Comparison of ENCODE assay signal across 17 mouse cellular contexts in genomic region chr8:108888924-108889323, GRCm38 (mm10).
DNase-seq lines count a peak whose midpoint lies in the region; ATAC-seq lines count a peak whose summit lies in the region.
"Had no signal": no experiment of that assay in that cellular context is flagged by ENCODE, and none has a peak within 500 bp of the region (broad histone marks: within the 10 kb centered on the region; RNA-seq: fewer than 3 reads in every experiment).

No protein-coding gene starts in this region.

- ATAC-seq in forebrain, embryonic 12.5 days (ENCODE audit: low FRiP score) = no peak
- ATAC-seq in forebrain, embryonic 11.5 days (replicated peaks; ENCODE audit: low FRiP score) = no peak
- ATAC-seq in kidney, embryonic 16.5 days (ENCODE audit: low FRiP score, low TSS enrichment) = no peak
- ATAC-seq in midbrain, embryonic 12.5 days (ENCODE audit: low FRiP score, low read depth) = no peak
- no peak for ATAC-seq in neural tube, embryonic 14.5 days (ENCODE audit: low read depth)
- ATAC-seq in megakaryocyte, adult 5-6 weeks (ENCODE audit: poor library complexity, severe bottlenecking) = no peak
- ATAC-seq: CD4-positive, CD25-positive, alpha-beta regulatory T cell, adult 4 months; Patski had no signal

- H3K27me3 ChIP-seq in forebrain, embryonic 12.5 days = peaks cover 38% of the 10 kb centered on the region
- peaks cover 3% of the 10 kb centered on the region; the same call in 1 of the 2 replicates for H3K27me3 ChIP-seq in forebrain, embryonic 11.5 days (ENCODE audit: control insufficient read depth, insufficient read depth, low read length)
- no peaks in the 10 kb centered on the region for H3K27me3 ChIP-seq in kidney, embryonic 16.5 days (ENCODE audit: insufficient read depth, low read length)
- peaks cover 7% of the 10 kb centered on the region for H3K27me3 ChIP-seq in midbrain, embryonic 12.5 days
- no peaks in the 10 kb centered on the region for H3K27me3 ChIP-seq in neural tube, embryonic 14.5 days (ENCODE audit: control insufficient read depth, insufficient read depth, low read length)
- H3K27me3 ChIP-seq: Patski had no signal

- peaks cover 59% of the 10 kb centered on the region for H3K4me1 ChIP-seq in forebrain, embryonic 12.5 days
- peaks cover 21% of the 10 kb centered on the region; the same call in 1 of the 2 replicates for H3K4me1 ChIP-seq in forebrain, embryonic 11.5 days (replicated peaks; ENCODE audit: control insufficient read depth, insufficient read depth, low read length)
- H3K4me1 ChIP-seq in kidney, embryonic 16.5 days (ENCODE audit: insufficient read depth, low read length) = peaks cover 39% of the 10 kb centered on the region
- H3K4me1 ChIP-seq in midbrain, embryonic 12.5 days = peaks cover 57% of the 10 kb centered on the region
- H3K4me1 ChIP-seq in neural tube, embryonic 14.5 days (ENCODE audit: control insufficient read depth, insufficient read depth, low read length) = peaks cover 43% of the 10 kb centered on the region

- H3K4me3 ChIP-seq in forebrain, embryonic 12.5 days (replicated peaks) = no peak overlapping the region
- no peak overlapping the region for H3K4me3 ChIP-seq in forebrain, embryonic 11.5 days (ENCODE audit: low read depth, low read length)
- no peak overlapping the region for H3K4me3 ChIP-seq in kidney, embryonic 16.5 days (ENCODE audit: low read length)
- no peak overlapping the region for H3K4me3 ChIP-seq in midbrain, embryonic 12.5 days
- H3K4me3 ChIP-seq in neural tube, embryonic 14.5 days (ENCODE audit: low read depth, low read length) = no peak overlapping the region
- H3K4me3 ChIP-seq: layer of hippocampus, adult 2 months had no signal

- no peak for DNase-seq in forebrain, embryonic 11.5 days (ENCODE audit: low spot score)
- no peak for DNase-seq in kidney, adult 11 months
- DNase-seq in adrenal gland, postnatal 10 days = no peak
- DNase-seq: cerebellum, adult 2 months; cerebellum, postnatal 36 days; kidney, adult 2 months; kidney, postnatal 14 days; lung, adult 18-20 months; right cerebral cortex, adult 18-20 months had no signal

- no peaks in the 10 kb centered on the region for H3K36me3 ChIP-seq in forebrain, embryonic 12.5 days (replicated peaks)
- no peaks in the 10 kb centered on the region for H3K36me3 ChIP-seq in forebrain, embryonic 11.5 days (ENCODE audit: control insufficient read depth, insufficient read depth, low read length)
- no peaks in the 10 kb centered on the region for H3K36me3 ChIP-seq in kidney, embryonic 16.5 days (ENCODE audit: insufficient read depth, low read length)
- no peaks in the 10 kb centered on the region for H3K36me3 ChIP-seq in midbrain, embryonic 12.5 days
- no peaks in the 10 kb centered on the region for H3K36me3 ChIP-seq in neural tube, embryonic 14.5 days (ENCODE audit: control insufficient read depth, insufficient read depth, low read length)

- H3K4me2 ChIP-seq in forebrain, embryonic 12.5 days = no peak overlapping the region; the same call in 1 of the 2 replicates
- no peak overlapping the region for H3K4me2 ChIP-seq in forebrain, embryonic 11.5 days (ENCODE audit: low read depth, low read length, severe bottlenecking)
- 0 out of 2 replicates have a peak overlapping the region, but pooled peaks have one; percentile 2 for H3K4me2 ChIP-seq in kidney, embryonic 16.5 days (replicated peaks; ENCODE audit: low read depth, low read length)
- no peak overlapping the region for H3K4me2 ChIP-seq in midbrain, embryonic 12.5 days (replicated peaks)
- H3K4me2 ChIP-seq in neural tube, embryonic 14.5 days (ENCODE audit: low read depth, low read length) = no peak overlapping the region

- H3K9me3 ChIP-seq in forebrain, embryonic 12.5 days = no peaks in the 10 kb centered on the region
- no peaks in the 10 kb centered on the region for H3K9me3 ChIP-seq in forebrain, embryonic 11.5 days (ENCODE audit: control insufficient read depth, low read length)
- no peaks in the 10 kb centered on the region for H3K9me3 ChIP-seq in kidney, embryonic 16.5 days (ENCODE audit: low read length)
- no peaks in the 10 kb centered on the region for H3K9me3 ChIP-seq in midbrain, embryonic 12.5 days
- H3K9me3 ChIP-seq in neural tube, embryonic 14.5 days (ENCODE audit: control insufficient read depth, low read length) = no peaks in the 10 kb centered on the region

- no peak overlapping the region for H3K9ac ChIP-seq in forebrain, embryonic 12.5 days
- H3K9ac ChIP-seq in forebrain, embryonic 11.5 days (ENCODE audit: low read length) = no peak overlapping the region
- no peak overlapping the region for H3K9ac ChIP-seq in kidney, embryonic 16.5 days (replicated peaks; ENCODE audit: low read length)
- H3K9ac ChIP-seq in midbrain, embryonic 12.5 days (replicated peaks) = no peak overlapping the region
- H3K9ac ChIP-seq in neural tube, embryonic 14.5 days (replicated peaks; ENCODE audit: low read depth, low read length) = no peak overlapping the region

- WGBS in forebrain, embryonic 12.5 days = 8% methylated on average over 4 of the region's 4 CpGs
- WGBS in forebrain, embryonic 11.5 days = 21% methylated on average over 4 of the region's 4 CpGs
- 34% methylated on average over 4 of the region's 4 CpGs for WGBS in kidney, embryonic 16.5 days
- 25% methylated on average over 4 of the region's 4 CpGs for WGBS in midbrain, embryonic 12.5 days
- WGBS in neural tube, embryonic 14.5 days = 12% methylated on average over 4 of the region's 4 CpGs

- H3K27ac ChIP-seq in forebrain, embryonic 12.5 days = 0 out of 2 replicates have a peak overlapping the region, but pooled peaks have one; percentile 53
- H3K27ac ChIP-seq in forebrain, embryonic 11.5 days (ENCODE audit: low read depth, low read length) = no peak overlapping the region
- H3K27ac ChIP-seq in kidney, embryonic 16.5 days (ENCODE audit: low read length) = no peak overlapping the region
- peak overlapping the region; percentile 66 for H3K27ac ChIP-seq in midbrain, embryonic 12.5 days (replicated peaks)
- peak overlapping the region; percentile 62; the same call in 1 of the 2 replicates for H3K27ac ChIP-seq in neural tube, embryonic 14.5 days (ENCODE audit: low read depth, low read length)
- H3K27ac ChIP-seq: layer of hippocampus, adult 2 months had no signal

Comparison
In these comparisons a context has a peak if more than half of its experiments do, and no peak if none do; other contexts are left out.
1. H3K27ac ChIP-seq: peak in forebrain, embryonic 12.5 days (single experiment), midbrain, embryonic 12.5 days (single experiment) and neural tube, embryonic 14.5 days (single experiment); none in forebrain, embryonic 11.5 days (single experiment) and kidney, embryonic 16.5 days (single experiment).